Mouse (Mus musculus): Measurements from ENCODE around the gene Zfp385b.
A peak's percentile ranks its signal among the peaks of the same experiment; 100 is the strongest.

The Zfp385b gene

DNA sequence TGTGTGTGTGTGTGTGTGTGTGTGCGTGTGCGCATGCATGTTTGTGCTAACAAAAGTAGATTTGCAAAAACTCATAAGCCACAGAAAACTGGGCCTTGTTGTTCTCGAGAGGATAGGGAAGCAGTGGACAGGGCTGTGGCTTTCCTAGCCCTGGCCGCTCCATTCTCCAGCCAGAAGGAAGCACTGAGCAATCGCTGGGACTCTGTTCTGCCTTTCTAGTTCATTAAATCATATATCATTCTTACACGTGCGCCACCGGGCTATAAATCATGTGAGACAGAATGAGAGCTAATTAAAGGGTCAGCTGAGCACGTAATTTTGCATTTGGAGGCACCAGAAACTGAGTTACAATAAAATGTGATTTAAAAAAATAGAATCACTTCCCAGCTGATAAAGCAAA lies 29.1 kb downstream of the Zfp385b start:
- no peak for DNase-seq (ENCODE audit: low read depth)

DNA sequence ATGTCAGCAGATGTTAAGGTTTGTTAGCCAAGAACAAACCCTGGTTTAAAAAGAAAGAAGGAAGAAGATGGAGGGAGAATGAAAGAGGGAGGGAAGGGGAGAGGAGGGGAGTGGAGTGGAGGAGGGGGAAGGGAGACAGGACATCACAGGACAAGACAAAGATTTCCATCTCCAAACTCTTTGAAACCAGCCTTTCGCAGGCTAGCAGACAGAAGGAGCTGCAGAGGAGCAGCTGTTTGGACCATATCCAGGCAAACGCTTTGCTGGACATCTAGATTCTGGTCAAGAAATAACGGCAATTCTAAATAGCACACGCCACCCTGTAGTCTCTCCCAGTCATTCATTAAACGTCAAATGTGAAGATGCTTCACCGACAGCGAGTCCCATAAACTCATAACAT lies 38.0 kb downstream of the Zfp385b start:
- no peak for DNase-seq (ENCODE audit: low read depth)

DNA sequence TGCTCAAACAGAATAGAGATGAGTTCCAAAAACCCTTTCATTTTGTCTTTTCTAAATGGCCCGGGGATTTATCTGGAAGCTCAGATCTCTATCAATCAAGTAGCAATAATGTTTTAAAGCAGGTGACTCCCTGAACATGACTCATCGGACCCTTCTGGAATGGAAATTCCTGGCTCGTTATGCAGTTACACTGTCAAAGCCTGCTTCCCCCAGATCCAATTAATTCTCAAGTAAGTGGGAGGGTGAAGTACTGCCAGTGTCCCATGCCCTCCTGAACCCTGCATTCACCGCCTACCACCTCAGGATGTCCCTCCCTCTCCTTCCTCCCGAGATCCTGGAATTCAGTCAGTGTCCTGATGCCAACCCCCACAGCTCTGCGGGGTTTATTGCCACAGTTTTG lies 41.7 kb downstream of the Zfp385b start:
- DNase-seq (ENCODE audit: low read depth), result no peak

DNA sequence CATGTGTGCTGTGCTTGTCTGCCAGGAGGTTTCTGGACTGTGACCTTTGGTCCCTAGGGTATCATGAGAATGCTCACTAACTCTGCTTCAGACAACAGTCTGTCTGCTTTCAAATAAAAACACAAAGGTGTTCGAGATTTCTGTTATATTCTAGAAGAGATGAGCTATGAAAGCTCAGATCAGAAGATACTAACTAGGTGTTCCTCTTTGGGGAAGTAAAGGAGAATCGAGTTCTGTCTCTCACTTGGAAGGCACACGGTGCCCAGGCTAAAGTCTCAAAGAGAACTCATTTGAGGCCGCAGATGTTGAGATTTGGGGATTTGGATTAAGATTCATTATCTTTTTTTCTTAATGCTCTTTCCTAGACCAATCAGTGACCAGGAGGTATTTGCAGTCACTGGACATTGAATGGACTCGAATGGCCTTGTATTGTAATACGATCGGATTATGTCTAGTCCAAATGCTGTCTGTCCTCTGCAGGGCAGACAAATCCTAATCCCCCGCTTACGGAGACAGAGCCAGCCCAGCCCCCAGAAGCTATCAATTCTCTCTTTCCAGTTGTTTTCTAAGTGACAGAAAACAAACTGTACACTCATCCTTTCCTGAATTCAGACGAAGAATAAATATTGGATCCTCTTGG lies 42.3 kb downstream of the Zfp385b start:
- no peak for DNase-seq (ENCODE audit: low read depth)

DNA sequence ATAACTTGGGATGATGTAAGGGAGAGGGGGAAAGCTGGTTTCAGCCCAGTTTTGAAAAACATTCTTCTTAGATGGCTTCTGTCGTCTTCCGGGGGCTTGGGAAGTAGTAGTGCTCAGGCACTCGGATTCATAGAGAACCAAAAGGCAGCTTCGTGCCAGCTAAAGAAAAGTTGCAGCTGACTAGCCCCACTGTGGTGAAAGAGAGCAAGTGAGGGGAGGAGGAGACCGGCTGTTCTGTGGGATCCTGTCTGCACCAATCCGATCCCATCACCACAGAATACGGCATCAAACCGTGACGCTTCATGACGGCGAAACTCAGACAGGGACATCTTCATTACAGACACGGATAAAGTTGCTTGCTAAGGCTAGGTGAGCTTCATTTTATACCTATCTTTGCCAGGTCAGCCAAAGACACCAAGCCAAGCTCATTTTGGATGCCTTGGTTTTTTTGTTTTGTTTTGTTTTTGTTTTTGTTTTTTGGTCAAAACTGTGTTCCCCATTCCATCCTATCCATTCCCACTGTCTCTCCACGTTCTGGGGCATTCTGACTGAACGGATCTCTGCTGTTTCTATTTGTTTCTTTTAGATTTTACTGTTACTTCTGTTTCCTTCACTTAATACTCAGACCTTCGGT lies 44.1 kb downstream of the Zfp385b start:
- no peak for DNase-seq (ENCODE audit: low read depth)

DNA sequence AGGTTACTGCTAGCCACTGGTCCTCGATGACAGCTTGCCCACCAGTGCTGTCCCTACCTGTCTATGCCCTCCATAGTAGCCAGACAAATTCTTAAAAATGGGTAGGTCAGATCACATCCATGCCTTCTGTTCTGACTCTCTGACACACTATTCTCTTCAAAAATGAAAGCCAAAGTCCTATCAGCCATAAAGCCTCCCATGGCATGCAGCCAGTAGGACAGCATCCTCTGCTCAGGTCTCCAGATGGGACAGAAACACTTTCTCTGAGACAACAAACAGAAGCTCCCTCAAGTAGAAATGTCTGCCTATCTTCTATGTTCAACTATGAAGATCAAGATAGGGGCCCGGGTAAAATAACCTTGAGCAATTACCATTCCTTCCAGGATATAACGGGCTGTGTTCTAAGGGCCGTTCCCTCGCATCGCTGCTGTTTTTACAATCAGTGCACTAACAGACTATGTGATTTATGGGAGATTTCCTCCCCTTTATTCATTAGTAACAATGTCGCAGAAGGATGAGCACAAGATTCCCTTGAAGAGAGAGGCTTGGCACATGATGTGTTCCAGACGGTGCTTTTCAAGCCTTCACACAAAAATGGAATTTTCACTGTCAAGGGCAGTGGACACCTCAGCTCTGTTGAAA lies 49.3 kb downstream of the Zfp385b start:
- DNase-seq (ENCODE audit: low read depth), result no peak

DNA sequence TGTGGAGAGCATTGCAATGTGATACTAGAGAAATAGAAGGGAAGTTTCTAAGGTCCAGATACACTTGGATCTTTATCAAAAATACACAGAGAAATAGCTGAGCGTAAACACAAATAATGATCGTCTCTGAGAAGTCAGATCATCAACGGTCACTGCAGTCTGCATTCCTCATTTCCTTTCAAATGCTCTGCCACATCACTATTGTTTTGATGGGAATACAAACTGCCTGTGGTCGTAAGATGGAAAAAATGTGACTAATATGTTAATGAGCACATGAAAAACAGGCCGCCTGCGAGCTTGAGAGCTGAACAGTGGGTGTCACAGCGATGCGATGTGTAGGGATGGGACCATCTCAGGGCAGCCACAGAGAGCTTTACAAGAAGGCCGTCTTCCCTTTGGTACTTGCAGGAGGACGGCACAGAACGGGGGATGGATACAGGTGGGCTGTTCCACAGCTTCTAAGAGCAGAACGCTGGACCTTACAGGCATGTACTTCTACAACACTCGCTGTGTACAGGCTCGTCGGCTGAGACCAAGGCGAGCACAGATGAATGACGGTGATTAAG lies 51.0 kb downstream of the Zfp385b start:
- no peak for DNase-seq (ENCODE audit: low read depth)

DNA sequence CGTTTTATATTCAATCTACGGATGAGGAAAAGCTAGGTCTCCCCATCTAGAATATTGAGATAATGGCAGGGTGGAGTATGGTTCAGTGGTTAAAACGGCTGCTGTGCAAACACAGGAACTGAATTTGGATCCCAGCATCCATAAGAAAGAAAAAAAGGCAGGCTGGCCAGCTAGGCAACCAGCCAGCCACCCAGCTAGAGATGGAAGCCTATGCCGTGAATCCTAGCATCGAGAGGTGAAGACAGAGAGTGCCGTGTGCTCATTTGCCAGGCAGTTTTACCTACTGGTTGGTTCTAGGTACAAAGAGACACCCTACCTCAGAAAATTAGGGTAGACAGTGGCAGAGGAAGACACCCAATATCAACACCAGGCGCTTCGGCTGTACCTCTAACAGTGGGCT lies 57.5 kb downstream of the Zfp385b start:
- DNase-seq (ENCODE audit: low read depth), result no peak

DNA sequence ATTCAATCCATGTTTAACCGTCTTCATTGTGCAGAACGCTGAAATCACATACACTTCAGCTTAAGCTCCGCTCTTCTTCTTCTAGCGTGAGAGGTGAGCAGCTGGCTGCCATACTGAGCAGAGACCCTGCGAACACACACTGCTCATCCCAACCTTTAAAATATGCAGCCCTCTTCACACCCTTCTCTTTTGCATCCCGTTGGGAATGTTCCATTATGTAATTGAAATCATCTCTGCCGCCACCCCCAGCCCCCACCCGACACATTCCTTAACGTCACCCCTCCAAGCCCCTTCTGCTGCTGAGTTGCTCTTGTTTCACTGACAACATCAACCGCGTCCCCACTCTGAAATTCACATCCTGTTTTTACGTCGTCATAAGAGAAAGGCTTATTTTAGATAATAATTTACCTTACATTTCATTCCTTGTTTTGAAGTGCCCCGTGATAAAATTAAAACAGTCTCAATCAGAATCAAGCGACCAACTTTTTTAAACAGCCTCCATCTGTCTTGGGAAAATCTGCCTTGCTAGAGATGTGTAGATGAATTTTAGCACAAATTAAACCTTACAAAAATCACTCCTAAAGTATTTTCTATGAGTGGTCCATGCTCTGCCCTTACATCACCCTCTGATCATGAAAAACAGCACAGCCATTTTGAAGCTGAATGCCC lies 60.9 kb downstream of the Zfp385b start:
- DNase-seq (ENCODE audit: low read depth), result no peak

DNA sequence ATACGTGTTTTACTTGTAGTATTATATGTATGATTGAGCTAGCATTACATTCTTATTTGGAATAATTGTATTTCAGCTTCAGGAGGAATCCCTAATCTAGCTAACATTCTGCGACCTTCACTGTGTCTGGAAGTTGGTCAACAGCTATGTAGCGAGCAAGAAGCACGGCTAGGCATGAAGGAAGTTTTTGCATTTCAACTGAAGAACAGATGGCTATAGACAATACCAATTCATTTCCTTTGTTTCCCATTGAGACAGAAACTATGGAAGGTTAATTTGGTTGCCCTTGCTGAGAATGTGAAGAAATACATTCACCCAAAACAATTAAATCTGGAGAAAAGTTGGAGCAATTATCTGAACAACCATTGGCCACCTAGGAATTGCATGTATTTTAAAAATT lies 66.9 kb downstream of the Zfp385b start:
- DNase-seq (ENCODE audit: low read depth), result no peak

DNA sequence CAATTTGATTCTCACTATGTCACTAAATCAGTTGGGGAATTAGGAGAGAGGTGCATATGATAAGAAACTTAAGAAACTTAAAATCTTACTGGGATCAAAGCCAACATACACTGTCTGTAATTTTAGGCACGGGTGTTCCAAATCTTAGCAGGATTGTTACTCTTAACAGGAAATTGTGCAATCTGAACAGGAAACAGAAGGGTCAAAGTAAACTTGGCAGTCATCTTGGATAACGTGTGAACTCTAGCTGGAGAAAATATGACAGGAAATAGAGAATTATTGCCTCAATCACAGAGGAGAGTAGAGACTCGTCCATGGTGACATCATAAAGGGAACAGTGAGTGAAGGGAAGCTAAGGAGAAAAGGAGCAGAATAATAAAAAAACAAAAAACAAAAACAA lies 69.8 kb downstream of the Zfp385b start:
- no peak for DNase-seq (ENCODE audit: low read depth)

DNA sequence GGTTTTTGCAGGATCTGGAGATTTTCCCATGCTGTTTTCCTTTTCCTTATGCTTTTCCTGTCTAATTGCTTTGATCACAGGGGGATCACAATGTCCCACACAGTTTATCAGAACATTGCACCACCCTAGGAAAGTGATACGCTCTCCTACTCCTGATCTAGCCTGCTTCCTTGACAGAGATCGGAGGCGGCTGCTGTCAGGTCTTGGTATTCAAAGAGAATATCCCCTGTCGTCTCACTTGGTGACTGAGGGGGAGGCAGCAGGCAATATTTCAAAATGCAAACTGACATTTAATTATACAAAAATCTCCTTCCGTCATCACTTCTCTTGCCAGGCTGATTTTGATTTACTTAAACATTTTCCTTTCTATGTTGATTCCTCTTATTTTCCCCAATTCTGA lies 73.0 kb downstream of the Zfp385b start:
- DNase-seq (ENCODE audit: low read depth), result no peak

DNA sequence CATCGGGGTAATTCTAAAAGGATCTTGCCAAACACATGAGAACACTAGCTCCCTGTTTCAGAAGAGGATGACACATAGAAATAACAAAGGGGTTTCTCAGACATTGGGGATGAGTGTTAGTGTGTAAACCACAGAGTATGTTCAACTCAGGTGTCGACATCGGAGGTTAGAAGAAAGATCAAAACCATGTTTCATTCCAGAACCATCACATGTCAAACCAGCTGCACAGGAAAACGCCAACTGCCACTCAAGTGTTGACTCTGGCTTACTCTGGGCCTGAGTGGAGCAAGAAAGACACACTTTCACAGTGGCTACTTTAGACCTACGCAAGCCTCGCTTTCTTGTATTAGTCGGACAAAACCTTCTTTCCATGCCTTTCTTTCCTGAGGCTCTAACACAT lies 74.2 kb downstream of the Zfp385b start:
- DNase-seq (ENCODE audit: low read depth), result no peak

DNA sequence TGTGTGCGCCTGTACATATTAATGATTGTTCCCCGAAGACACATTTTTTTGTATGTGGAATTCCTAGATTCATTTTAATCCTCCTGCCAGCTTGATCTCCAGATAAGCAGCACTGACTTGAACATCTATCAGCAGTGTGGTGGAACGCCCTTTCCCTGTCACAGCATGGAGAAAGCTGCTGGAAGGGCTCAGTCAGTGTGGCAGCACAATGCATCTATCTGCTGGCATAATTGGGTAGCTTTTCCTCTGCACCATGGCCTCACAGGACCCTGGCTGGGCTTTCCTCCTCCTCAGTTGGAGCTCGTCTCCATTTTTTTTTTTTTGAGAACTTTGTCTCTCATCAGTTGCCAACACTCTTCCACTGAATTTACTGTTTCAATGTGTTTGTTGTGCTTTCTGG lies 77.1 kb downstream of the Zfp385b start:
- no peak for DNase-seq (ENCODE audit: low read depth)

DNA sequence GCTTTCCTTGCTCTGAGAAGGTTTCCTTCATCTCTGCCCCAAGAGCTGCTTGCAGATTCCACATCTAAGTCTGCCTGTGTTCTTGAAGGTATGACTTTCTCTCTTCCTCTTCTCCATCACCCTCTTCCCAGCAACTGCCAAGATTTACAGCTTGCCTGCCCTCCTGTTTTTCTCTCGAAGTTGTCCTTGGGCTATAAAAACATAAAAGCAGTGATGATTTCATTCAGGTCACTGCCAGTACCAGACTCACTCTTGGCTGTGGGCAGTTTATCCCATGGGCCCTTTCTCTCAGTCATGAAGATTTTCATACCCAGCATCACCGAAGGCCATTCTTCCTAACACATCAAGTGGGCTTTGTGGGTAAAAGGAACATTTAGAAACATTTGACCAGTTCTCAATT lies 89.2 kb downstream of the Zfp385b start:
- DNase-seq (ENCODE audit: low read depth), result no peak

DNA sequence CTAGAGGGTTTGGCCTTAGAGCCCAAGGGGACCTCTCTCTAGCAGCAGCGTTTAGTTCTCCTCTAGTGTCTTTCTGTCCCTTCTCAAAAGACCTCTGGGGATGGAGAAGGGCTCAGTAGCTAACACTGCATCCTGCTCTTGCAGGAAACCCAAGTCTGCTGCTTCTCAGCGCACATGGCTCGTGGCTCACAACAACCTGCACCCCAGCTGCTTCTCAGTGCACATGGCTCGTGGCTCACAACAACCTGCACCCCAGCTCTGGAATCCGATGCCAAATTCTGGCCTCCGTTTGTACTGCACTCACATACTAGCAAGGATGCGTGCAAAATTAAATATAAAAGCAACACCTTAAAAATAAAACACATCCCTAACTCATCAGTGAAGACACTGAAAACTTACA lies 92.6 kb downstream of the Zfp385b start:
- DNase-seq (ENCODE audit: low read depth), result no peak

DNA sequence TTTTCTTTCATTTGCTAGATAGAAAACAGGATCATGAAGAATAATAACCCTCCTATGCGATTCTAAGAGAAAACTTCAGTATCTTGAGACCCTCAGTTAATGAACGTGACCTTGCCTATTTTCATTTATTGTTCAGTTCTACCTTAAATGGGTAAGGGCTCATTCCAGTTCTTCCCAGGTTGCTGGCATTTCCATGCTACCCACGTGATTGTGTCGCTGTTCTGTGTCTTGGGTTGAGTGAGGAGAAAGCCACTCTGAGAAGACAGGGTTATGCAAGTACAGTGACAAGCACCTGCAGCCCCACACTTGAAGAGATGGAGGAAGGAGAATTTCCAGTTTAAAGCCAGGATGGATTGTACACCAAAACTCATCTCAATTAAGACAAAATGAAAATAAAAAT lies 98.6 kb downstream of the Zfp385b start:
- no peak for DNase-seq (ENCODE audit: low read depth)

DNA sequence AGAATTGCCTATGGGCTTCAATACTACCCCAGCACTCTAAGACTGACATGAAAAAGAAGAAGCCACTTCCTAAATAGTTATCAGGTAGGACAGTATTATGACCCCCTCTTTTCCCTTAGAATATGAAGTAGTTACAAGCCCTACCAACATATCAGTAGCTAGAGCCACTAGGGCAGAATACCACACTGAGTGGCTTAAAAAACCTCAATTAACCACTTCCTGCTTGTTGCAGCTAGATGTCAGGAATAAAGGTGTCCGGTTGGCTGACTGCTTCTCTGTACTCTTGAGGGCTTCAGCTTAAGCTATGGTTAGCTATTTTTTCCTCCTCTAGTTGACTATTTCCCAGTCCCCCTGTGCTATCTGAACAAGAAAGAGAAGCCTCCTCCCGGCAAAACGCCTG lies 103.1 kb downstream of the Zfp385b start:
- DNase-seq (ENCODE audit: low read depth), result no peak

DNA sequence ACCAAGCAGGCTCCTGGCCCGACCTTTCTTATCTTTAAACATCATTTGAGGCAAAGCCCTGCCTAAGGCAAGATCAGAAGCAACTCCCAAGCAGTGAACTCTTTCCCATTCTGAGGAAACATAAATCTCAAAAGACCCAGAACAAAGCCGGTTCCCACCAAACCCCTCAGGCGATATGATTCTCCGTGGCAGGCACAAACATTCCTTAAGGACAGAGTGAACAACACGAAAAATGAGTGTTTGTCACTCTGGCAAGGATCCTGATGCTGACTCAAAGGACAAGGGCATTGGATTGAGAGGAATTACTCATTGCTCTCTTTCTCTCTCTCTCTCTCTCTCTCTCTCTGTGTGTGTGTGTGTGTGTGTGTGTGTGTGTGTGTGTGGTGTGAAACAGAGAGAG lies 105.6 kb downstream of the Zfp385b start:
- DNase-seq (ENCODE audit: low read depth), result no peak

DNA sequence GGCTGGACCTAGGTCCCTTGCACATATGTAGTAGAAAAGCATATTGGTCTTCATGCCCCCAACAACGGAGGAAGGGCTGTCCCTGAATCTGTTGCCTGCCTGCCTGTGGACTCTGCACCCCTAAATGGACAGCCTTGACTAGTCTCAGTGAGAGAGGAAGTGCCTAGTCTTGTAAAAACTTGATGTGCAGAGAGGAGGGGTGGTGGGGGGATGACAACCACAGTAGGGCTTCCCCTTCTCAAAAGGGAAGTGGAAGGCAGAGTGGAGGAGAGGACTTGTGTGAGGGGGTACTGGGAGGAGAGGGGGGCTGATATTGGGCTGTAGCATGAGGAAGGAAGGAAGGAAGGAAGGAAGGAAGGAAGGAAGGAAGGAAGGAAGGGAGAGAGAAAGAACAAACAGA lies 107.7 kb downstream of the Zfp385b start:
- no peak for DNase-seq (ENCODE audit: low read depth)

DNA sequence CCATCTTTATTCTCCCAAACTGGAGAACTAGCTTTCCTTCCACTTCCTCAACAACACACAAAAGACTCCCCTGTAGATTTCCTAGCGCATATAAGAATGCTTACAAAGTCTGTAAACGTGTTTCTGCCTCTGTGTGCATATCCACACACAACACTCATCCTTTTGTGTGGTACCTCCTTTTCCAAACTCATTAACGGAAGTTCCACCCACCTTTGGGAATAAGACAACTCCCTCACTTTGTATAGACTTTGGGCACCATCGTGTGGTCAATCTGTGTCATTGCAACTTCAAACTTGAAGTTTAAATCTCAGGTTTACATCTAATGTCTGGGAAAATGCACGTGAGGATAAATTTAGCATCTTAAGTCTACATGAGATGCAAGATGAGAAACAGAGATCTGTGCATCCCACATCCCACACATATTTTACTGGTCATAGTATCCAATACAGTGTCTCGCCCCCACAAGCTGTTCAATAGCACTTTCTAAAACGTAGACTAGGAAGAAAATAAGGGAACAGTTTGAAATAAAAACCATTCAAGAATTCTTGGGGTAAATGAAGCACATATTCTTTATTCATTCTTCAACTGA lies 110.1 kb downstream of the Zfp385b start:
- peak; percentile 15 for DNase-seq (ENCODE audit: low read depth)

DNA sequence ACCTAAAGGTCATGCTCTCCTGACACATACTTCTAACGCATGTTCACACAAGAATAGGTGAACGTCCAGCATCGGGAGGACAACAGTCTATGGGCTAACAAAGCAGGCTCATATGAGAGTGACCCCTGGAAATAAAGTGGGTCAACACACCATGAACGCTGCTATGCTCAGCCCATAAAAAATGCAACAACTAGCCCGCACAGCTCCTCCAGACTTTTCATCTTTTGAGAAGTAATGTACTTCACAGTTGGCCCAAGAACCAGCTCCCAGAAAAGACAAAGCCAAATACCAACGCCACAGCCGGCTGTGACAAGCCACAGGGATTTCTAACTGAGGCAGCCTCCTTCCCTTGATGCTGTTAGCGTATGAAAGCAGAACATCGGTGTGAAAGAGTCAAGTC lies 112.3 kb downstream of the Zfp385b start:
- DNase-seq (ENCODE audit: low read depth), result no peak

DNA sequence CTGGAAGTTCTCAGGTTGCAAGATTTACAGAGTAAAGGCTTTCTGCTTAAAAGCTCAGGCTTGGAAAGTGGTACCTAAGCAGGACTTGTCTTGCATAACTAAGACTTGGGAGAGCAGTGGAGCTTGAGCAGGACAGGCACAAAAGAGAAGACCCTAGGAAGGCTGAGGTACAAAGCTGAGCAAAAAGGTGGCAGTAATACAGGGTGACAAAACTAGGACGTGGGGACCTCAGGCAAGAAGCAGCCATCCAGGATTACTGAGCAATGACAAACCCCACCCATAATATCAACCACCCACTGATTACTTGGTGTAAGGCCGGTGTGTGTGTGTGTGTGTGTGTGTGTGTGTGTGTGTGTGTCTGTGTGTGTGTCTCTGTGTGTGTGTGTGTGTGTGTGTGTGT lies 114.0 kb downstream of the Zfp385b start:
- DNase-seq (ENCODE audit: low read depth), result no peak
